Mouse (Mus musculus) left cerebral cortex, adult 11 months (tissue): ENCODE data around the gene 2900026A02Rik.

Source experiments
- DNase-seq: peaks from one replicate; pipeline ENCODE4 v3.0.0; 2022; ENCODE audit warnings: low spot score

2900026A02Rik gene

GRCm38 (mm10) chr5:113099546-113099945, 121.5 kb downstream of the 2900026A02Rik start:
- peak; percentile 81 for DNase-seq

DNA sequence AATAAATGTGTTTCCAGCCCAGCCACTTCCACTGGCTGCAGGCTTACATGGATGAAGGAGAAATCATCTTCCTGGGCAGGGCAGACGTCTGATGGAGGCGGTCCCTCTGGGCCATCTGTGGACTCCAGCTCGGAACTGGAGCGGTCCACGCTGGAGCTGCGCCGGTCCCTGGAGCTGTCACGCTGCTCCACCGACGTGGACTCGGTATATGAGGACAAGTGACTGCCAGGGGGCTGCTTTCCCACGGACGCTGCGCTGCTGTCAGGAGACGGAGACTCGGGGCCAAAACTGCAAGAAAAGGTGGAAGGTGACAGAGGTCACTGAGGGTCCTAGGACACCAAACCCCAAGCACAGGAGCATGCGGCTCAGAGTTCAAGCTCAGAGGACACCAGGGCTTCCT, 123.5 kb downstream of the 2900026A02Rik start:
- no peak for DNase-seq

DNA sequence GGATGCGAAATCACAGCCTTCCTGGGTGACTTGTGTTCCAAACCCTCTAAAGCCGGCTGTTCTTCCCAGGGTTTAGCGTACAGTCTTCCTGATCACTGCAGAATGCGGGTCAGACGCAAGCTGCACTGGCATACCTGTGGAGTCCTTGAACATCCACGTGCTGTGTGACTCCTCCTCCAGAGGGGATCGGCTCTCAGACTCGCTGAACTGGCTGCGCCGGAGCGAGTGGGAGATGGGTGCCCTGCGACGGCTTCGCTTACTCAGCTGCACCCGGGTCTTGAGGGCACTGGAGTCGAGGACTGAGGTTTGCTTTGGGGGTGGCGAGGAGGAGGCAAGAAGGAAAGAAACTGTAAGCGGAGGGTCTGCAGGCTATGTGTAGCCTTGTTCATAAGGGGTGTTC, 125.6 kb downstream of the 2900026A02Rik start:
- DNase-seq, result no peak

GRCm38 (mm10) chr5:113092406-113092805, 128.6 kb downstream of the 2900026A02Rik start:
- no peak for DNase-seq

DNA sequence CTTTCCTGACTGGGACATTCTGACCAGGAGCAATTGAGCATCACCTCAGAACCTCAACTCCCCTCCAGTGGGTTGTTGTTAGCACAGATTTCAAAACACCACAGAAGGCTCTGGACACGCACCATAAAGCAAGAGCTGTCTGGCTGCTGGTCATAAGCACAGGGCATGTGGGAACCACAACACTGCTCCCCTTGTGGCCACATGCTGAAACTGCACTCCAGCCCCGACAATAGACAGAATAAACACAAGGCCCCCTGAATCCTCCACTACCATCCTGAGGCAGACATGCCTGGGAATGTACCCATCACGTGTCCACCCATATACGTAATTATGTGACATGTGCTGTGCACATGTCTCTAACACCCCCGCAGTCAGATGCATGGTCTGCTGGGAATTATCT, 129.9 kb downstream of the 2900026A02Rik start:
- no peak for DNase-seq

DNA sequence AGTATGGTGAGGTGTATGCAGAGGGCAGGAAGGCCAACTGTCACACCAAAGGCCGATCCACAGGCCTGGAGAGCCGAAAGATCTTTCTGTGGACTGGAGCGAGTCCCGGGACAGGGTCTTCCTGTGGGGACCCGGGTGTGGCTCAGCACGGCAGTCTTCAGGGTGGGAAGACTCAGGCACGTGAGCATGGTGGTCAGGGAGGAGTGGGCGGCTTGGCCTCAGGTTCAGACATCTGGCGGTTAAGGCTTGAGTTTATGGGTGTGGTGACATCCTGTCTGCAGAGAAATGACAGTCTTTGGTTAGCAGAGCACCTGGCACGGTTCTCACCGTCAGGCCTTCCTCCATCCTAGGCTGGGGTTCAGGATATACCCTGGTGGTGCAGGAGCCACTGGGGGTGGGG, 130.3 kb downstream of the 2900026A02Rik start:
- DNase-seq, result no peak

DNA sequence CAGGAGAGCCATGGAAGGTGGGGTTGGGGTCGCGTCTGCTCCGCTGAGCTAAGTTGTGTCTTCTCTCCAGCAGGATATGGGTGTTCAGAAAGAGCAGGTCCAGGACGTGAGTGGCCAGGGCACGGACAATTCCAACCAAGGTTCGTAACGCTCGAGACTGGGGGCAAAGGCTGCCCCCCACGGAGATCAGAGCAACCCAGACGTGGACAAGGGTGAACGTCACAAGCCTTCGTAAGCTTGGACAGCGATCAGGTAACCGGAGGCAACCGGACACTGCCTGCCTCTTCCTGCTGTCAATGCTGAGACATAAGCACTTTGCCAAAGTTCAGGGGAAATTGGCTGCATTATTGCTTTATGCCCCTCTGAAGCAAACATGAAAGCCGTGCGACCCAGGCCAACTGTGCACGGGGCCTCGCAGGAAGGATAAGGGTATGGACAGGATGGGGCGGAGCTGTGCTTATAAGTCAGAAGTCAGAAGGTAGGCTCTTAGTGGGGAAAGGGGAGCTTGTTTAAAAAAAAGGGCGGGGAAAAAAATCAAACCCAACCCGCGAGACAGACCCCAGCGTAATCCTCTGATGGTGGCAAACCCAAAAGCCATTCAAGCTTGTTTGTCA, 130.9 kb downstream of the 2900026A02Rik start:
- DNase-seq, result no peak

DNA sequence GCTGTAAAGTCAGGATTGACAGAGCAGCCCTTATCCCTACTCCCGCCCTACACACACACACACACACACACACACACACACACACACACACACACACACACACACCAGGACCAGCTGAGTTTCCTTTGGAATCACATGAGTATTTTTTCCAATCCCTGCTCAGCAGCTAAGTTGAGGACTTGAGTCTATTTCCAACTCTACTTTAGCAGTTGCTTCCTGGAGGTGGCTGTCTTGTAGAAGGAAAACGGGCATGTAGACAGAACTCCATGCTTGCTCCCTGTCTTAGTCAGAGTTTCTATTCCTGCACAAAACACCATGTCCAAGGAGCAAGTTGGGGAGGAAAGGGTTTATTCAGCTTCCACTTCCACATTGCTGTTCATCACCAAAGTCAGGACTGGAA, 133.6 kb downstream of the 2900026A02Rik start:
- DNase-seq, result no peak

DNA sequence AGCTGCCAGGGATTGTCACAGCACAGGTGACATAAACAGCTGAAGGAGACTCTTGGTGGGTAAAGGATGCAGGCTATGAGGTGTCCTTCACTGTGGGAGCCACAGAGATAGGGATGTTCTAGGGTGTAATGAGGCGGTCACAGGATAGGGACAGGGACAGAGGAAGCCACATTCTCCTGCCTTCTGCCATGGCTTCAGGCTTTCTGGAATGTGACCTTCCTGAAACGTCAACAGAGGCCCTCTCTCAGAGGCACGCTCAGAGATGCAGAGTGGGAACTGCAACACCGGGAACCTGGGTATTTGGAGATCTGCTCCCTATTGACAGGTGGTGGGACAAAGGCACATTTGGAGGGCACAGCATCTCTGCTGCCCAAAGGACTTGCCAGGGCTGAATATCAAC, 134.0 kb downstream of the 2900026A02Rik start:
- DNase-seq, result no peak

GRCm38 (mm10) chr5:113086439-113086838, 134.6 kb downstream of the 2900026A02Rik start:
- no peak for DNase-seq

DNA sequence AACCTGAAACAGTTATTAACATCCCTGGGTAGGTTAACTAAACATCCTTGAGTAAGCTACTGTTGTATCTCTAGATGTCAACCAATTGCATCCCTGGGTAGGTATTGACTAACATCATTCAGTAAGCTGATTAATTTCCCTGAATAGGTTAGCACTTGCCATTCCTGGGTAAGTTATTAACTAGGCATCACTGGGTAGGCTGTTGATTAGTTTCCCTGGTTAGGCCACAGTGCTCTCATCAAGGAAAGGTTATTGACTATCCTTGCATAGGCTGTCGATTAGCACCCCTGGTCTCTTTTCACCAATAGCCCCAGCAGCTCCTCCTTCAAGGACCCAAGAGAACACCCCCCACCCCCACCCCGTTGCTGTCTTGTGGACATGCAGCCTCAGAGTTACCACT, 135.1 kb downstream of the 2900026A02Rik start:
- DNase-seq, result no peak

- no peak for DNase-seq
Observed at GRCm38 (mm10) chr5:113084309-113084708, 136.7 kb downstream of the 2900026A02Rik start.

DNA sequence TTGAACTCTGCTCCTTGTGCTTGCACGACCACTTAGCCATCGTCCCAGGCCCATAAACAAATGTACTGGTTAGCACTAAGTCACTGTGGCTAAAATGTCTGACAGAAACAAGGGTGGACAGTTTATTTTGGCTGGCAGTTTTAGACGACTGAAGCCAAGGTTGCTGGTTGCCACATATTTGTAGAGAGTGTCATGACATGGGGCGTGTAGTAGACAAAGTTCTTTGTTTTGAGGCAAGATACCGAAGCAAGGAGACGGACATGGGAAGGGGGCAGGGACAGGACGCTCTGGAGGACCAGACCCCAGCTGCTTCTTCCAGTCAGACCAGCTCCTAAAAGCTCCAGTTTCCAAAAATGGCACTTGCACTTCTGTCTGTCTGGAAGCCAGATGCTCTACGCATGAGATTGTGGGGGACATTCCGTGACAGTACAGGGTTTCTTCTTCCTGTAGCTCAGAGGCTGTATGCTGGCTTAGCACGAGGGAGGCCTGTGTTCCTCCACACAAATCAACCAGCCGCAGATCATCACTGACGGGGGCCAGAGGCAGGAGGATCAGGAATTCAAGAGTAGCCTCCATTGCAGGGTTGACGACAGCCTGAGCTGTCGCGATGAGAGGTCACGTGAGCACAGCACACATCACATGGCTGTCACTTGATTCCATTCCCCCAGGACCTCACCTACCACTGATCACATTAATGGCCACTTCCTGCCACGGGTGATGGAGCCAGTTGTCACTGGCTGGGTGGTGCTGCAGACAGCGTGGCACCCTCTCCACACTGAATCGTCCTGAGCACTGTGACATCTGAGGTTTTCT, 138.5 kb downstream of the 2900026A02Rik start:
- DNase-seq, result no peak

GRCm38 (mm10) chr5:113081439-113081838, 139.6 kb downstream of the 2900026A02Rik start, which contains the start of gene Crybb3:
Gene Crybb3 (minus strand): TSS chr5:113081584.
- no peak for DNase-seq

DNA sequence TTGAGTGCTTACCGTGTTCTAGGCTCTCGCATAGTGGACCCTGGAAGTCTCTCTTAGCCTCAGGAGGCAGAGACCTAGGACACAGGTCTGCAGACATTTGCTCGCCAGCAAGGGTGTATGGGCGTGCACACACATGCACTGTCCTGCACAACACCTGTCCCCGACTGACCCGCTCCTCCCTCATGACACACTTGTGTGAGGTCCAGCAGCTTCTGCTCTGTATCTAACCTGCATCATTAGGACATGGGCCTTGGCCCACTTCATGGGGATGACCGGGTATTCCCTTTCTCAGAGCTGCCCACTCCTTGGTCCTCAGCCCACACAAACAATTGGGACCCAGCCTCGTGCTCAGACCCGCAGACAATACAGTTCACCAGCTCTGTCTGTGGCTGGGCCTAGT, 140.0 kb downstream of the 2900026A02Rik start:
- DNase-seq, result no peak

DNA sequence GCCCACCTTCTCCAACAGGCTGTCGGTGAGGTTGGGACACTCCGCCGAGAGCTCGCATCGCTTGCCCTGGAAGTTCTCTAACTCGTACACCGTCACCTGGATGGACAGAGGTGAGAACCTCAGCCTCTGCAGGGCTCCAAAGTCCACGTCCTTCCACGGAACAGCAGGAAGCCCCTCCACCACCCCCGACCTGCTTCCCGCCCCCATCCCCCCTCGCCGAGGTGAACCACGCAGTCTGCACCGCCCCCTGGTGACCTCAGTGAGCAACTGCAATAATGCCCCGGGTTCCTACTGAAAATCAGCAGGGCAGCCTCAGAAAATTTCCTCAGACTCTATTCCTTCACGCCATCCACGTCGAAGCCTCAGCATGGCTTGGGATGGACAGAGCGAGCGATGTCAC, 141.3 kb downstream of the 2900026A02Rik start:
- no peak for DNase-seq

DNA sequence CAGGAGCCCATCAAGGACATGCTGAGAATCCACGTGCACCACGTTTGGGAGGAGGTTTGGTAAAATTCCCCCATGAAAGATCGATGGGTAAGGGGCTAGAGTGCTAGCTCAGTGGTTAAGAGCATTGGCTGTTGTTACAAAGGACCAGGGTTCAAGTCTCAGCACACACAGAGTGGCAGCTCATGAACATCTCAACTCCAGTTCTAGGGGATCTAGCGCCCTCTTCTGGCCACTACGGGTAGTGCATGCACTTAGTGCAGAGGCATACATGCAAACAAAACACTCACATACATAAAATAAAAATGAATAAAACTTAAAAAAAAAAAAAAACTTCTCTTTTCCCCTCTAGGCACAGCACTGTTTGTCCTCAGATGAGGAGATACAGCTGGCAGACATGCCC, 142.3 kb downstream of the 2900026A02Rik start:
- no peak for DNase-seq

DNA sequence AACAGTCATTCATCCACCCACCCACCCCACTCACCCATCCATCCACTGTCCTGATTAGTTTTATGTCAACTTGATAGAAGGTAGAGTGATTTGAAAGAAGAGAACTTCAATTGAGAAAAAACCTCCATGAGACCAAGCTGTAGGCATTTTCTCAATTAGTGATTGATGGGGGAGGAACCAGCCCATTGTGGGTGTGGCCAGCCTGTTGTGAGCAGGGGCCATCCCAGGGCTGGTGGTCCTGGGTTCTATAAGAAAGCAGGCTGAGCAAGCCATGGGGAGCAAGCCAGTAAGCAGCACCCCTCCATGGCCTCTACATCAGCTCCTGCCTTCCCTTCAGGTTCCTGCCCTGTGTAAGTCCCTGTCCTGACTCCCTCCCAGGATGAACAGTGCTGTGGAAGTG, 151.0 kb downstream of the 2900026A02Rik start, which contains the start of gene Crybb2:
TSS of gene Crybb2 (minus strand) at position 101 of the 400 bp plus-strand sequence.
- DNase-seq, result no peak

DNA sequence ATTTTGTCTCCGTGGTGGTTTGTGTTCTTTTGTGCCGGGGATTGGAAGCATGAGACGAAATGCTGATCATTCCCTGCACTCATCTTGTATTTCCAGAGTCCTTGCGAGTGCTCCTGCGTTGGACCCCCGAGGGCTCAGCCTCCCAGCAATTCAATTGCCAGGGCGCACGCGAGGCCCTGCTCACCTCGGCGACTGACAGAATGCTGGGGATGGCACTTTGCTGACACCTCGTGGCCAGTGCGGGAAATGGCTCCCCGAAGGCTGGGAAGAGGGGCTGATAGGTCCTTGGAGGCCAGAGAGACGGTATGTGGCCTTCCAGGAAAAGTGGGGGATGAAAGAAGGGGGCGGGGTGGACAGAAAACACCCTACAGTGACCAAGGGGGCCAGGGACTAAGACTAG, 166.7 kb downstream of the 2900026A02Rik start:
- DNase-seq, result peak; percentile 64

DNA sequence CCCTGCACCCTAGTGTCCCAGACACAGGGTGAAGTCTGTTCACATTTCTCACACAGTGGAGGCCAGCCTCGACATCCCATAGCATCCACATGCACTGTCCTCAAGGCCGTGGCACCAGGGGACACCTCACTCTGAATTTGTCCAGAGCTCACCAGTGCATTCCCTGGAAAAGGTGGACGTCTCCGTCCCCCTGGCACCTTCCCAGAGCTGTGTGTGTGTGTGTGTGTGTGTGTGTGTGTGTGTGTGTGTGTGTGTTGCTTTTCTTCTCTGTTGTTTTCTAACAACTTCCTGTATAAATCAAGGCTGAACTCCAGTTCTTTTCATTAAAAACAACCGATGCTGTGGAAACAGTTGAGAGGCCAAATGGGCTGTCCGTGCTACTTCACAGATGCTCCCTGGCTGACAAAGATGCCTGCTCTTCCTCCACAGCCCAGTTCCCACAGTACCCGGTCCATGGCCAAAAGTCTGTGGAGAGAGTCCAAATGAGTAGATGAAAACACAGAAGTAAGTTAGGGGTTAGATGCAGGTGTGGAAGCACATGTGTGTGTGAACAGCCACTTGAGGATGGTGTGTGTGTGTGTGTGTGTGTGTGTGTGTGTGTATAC, 170.4 kb downstream of the 2900026A02Rik start:
- DNase-seq, result no peak

DNA sequence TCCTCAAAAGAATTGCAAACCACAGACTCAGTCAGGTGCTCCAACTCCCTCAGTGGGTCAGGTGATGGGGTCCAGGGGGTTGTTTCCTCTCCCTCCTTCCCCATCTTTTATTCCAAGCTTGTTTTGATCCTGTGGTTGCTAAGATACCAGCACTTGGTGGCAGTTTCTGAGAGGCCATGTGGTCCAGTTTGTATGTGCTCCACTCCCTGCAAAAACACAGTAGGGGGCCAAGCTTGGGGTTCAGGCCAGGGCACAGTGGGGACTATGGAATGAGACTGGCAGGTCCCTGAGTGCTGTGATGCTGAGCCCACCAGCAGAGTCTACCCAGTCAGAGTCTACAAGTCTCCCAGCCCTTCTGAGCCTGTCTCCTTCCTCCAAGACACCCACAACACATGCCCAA, 171.2 kb downstream of the 2900026A02Rik start:
- no peak for DNase-seq

DNA sequence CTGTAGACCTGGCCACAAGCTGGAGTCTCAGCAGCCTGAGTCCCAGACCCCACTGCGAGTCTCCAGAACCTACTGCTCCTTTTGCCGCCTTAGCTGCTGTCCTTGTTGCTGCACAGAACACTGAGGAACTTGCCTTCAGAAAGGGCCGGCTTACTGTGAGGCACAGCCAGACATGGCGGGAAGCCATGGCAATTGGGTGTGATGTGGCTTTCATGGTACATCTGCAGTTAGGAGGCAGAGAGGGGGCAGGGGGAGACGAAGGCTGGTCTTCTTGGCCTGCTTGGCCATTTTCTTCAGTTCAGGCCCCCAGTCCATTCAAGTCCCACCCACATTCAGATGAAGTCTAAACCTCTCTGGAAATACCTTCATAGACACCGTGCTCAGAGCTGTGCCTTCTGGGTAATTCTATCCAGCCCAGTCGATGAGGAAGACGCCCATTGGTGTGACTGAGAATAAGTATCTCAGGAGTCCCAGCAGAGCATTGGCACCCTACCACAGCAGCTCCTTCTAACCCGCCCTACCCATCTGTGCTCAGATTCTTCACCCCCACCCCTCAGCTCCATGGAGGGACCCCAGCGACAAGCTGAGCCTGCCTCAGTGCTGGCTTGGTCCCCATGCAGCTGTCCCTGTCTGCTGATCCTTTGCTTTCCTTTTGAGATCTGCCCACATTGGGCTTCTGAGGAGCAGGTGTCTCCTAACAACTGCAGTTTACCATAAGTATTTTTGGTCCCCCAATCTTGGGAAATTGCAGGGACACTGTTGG, 175.3 kb downstream of the 2900026A02Rik start:
- DNase-seq, result no peak
